Mouse (Mus musculus): ENCODE results near the gene Medag. TPM values are rescaled to one million over a fixed set of nuclear protein-coding genes. Genes with fewer than 3 reads are reported as not detected.

Medag gene
- polyA plus RNA-seq, 1 experiment: 0.37 TPM

DNA sequence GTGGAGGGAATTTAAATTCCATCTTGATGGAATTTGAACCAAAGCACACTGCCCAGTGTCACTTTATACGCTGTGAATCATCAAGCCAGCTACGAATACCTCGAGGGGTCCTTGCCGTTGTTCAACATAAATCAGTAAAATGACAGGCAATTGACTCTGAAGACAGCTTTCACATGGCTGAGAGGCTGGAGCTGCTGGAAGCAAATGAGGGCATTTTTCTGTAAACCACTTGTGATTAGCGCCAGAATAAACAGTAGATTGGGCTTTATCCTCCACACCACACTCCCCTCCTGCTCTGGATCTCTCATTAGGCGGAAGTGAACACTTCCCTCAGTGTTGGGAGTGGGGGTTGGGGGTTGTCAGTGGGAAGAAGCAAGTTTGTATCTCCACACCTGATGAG lies 34.3 kb upstream of the Medag start:
- Histone ChIP-seq H3K27ac (ENCODE audit: control insufficient read depth, insufficient read depth, low read depth, low read length) (no peak overlapping the region), H3K4me3 (ENCODE audit: control insufficient read depth, low read depth, low read length) (no peak overlapping the region), H3K27me3 (ENCODE audit: control insufficient read depth, insufficient read depth, low read length) (no peaks in the 10 kb centered on the region), H3K4me1 (ENCODE audit: control insufficient read depth, insufficient read depth, low read length) (no peaks in the 10 kb centered on the region), H3K36me3 (ENCODE audit: control insufficient read depth, insufficient read depth, low read length) (no peaks in the 10 kb centered on the region)
- TF ChIP-seq CTCF (IDR thresholded peaks at IDR 0.05; ENCODE audit: control insufficient read depth, insufficient read depth, insufficient replicate concordance, low read depth, low read length) (no peak), POLR2A (IDR thresholded peaks at IDR 0.05; ENCODE audit: control insufficient read depth, low read depth, low read length) (no peak)

DNA sequence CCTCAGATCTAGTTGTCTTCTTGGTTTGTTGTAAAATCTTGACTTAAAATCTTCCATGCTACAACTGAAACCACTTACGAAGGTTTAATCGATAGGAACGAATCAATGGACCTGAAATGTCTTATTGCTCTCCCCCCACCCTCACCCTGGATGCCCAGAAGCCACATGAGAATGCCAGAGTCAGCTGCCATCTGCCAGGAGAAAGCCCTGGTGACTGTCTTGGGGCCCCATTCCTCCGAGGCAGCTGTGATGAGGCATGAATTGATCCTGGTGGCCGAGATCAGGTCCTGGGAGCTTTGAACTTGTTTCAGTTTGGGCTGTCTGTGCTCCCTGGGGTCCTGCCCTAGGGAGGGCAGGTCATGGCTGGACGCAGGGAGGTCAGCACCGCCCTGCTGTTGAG lies 33.0 kb upstream of the Medag start:
- Histone ChIP-seq H3K4me1 (ENCODE audit: control insufficient read depth, insufficient read depth, low read length) (no peaks in the 10 kb centered on the region), H3K4me3 (ENCODE audit: control insufficient read depth, low read depth, low read length) (no peak overlapping the region), H3K36me3 (ENCODE audit: control insufficient read depth, insufficient read depth, low read length) (no peaks in the 10 kb centered on the region), H3K27me3 (ENCODE audit: control insufficient read depth, insufficient read depth, low read length) (no peaks in the 10 kb centered on the region), H3K27ac (ENCODE audit: control insufficient read depth, insufficient read depth, low read depth, low read length) (no peak overlapping the region)
- no peak for TF ChIP-seq CTCF (IDR thresholded peaks at IDR 0.05; ENCODE audit: control insufficient read depth, insufficient read depth, insufficient replicate concordance, low read depth, low read length)
- no peak for TF ChIP-seq POLR2A (IDR thresholded peaks at IDR 0.05; ENCODE audit: control insufficient read depth, low read depth, low read length)

DNA sequence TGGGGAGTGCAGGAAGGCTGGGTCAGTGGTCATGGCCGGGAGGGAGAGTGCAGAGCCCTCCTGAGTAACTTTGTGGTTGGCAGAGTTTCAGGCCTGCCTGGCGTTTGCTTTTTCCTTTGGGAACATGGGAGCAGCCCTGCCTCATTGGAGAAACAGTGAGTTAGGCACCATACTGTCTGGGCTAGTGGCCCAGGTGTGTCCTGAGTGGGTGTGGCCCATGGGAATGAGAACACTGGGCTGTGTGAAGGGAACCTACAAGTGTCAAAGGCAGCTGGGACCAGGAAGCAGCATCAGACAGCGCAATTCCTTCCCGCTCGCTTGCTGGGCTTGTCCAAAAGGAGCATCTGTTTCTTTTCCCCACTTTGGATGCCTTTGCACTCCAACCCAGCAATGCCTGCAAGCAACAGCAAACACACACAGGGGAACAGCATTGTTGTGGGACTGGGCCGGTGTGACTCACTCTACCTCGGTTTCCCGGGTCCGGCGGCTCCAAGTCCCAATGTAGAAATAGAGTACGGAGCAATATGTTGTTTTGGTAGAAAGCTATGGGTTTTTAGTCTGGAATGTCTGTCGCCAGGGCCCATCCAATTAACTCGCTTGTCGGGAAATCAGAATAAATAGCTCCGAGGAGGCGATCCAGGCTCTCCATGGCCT lies 32.3 kb upstream of the Medag start:
- H3K36me3 ChIP-seq (ENCODE audit: control insufficient read depth, insufficient read depth, low read length): no peaks in the 10 kb centered on the region
- no peak overlapping the region for H3K27ac ChIP-seq (ENCODE audit: control insufficient read depth, insufficient read depth, low read depth, low read length)
- H3K4me1 ChIP-seq (ENCODE audit: control insufficient read depth, insufficient read depth, low read length): no peaks in the 10 kb centered on the region
- H3K4me3 ChIP-seq (ENCODE audit: control insufficient read depth, low read depth, low read length): no peak overlapping the region
- TF ChIP-seq CTCF (IDR thresholded peaks at IDR 0.05; ENCODE audit: control insufficient read depth, insufficient read depth, insufficient replicate concordance, low read depth, low read length): no peak
- no peak for TF ChIP-seq POLR2A (IDR thresholded peaks at IDR 0.05; ENCODE audit: control insufficient read depth, low read depth, low read length)
- no peaks in the 10 kb centered on the region for H3K27me3 ChIP-seq (ENCODE audit: control insufficient read depth, insufficient read depth, low read length)

DNA sequence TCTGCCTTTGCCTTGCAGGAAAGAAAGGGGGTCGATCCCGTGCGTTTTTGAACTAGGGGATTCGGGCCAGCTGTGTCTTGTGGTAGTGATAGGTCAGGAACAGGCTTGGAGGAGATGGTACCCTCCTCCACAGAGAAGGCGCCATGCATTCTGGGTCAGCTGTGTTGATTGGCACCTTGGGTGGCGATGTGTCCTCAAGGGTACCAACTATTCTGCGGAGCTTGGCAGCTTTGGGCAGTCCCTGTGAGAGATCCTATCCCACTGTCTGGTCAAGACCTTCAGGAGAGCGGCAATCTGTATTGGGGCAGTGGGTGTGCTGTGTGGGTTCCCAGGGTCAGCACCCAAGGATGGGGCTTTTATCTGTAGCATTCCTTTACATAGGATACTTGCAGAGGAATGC lies 31.7 kb upstream of the Medag start:
- H3K36me3 ChIP-seq (ENCODE audit: control insufficient read depth, insufficient read depth, low read length): no peaks in the 10 kb centered on the region
- no peak for TF ChIP-seq POLR2A (IDR thresholded peaks at IDR 0.05; ENCODE audit: control insufficient read depth, low read depth, low read length)
- no peak for TF ChIP-seq CTCF (IDR thresholded peaks at IDR 0.05; ENCODE audit: control insufficient read depth, insufficient read depth, insufficient replicate concordance, low read depth, low read length)
- no peaks in the 10 kb centered on the region for H3K27me3 ChIP-seq (ENCODE audit: control insufficient read depth, insufficient read depth, low read length)
- H3K4me1 ChIP-seq (ENCODE audit: control insufficient read depth, insufficient read depth, low read length): no peaks in the 10 kb centered on the region
- no peak overlapping the region for H3K4me3 ChIP-seq (ENCODE audit: control insufficient read depth, low read depth, low read length)
- H3K27ac ChIP-seq (ENCODE audit: control insufficient read depth, insufficient read depth, low read depth, low read length): no peak overlapping the region

DNA sequence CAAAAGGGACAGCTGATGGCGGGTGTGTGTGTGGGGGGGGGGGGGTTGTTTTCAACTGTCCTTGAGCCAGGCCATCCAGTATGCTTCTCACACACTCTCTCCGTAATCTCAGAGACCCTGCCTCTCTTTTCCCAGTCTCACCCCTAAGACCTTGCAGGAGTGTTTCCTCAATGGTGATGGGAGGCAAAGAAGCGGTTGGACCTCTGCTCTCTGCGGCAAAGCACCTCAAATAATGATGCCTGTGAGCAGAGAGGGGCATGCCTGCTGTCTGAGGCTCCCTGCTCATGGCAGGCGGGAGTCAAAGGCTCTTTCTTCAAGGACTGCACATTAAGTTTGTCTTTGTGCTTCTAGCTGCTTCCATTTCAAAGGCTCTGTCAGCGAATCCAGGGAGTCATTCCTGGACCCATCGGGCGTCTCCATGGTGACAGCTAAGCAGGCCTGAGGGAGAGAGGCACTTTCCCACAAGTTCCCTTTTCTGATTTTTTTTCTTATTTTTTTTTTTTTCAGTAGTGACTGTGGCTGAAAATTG lies 31.1 kb upstream of the Medag start:
- H3K4me3 ChIP-seq (ENCODE audit: control insufficient read depth, low read depth, low read length): no peak overlapping the region
- no peak overlapping the region for H3K27ac ChIP-seq (ENCODE audit: control insufficient read depth, insufficient read depth, low read depth, low read length)
- H3K4me1 ChIP-seq (ENCODE audit: control insufficient read depth, insufficient read depth, low read length): no peaks in the 10 kb centered on the region
- H3K36me3 ChIP-seq (ENCODE audit: control insufficient read depth, insufficient read depth, low read length): no peaks in the 10 kb centered on the region
- no peaks in the 10 kb centered on the region for H3K27me3 ChIP-seq (ENCODE audit: control insufficient read depth, insufficient read depth, low read length)
- no peak for TF ChIP-seq CTCF (IDR thresholded peaks at IDR 0.05; ENCODE audit: control insufficient read depth, insufficient read depth, insufficient replicate concordance, low read depth, low read length)
- TF ChIP-seq POLR2A (IDR thresholded peaks at IDR 0.05; ENCODE audit: control insufficient read depth, low read depth, low read length): no peak

DNA sequence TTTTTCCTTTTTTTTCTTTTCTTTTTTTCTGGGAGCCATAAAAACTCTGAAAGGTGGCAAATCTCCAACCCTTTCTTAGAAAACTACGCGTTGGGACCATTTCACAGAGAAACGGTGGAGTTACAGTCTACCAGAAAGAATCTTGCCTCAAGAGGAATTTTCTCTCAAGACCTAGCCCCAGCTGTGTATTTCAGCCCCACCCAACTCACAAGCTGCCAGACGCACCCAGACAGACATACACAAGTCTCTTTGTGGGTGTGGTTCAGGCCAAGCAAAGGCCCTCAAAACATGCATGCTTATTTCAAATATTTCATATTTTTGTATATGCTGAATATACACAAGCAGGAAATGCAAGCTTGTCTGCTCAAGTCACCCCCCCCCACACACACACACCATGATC lies 29.6 kb upstream of the Medag start:
- no peaks in the 10 kb centered on the region for H3K36me3 ChIP-seq (ENCODE audit: control insufficient read depth, insufficient read depth, low read length)
- TF ChIP-seq POLR2A (IDR thresholded peaks at IDR 0.05; ENCODE audit: control insufficient read depth, low read depth, low read length) (no peak), CTCF (IDR thresholded peaks at IDR 0.05; ENCODE audit: control insufficient read depth, insufficient read depth, insufficient replicate concordance, low read depth, low read length) (no peak)
- no peak overlapping the region for H3K27ac ChIP-seq (ENCODE audit: control insufficient read depth, insufficient read depth, low read depth, low read length)
- no peak overlapping the region for H3K4me3 ChIP-seq (ENCODE audit: control insufficient read depth, low read depth, low read length)
- no peaks in the 10 kb centered on the region for H3K4me1 ChIP-seq (ENCODE audit: control insufficient read depth, insufficient read depth, low read length)
- H3K27me3 ChIP-seq (ENCODE audit: control insufficient read depth, insufficient read depth, low read length): no peaks in the 10 kb centered on the region

DNA sequence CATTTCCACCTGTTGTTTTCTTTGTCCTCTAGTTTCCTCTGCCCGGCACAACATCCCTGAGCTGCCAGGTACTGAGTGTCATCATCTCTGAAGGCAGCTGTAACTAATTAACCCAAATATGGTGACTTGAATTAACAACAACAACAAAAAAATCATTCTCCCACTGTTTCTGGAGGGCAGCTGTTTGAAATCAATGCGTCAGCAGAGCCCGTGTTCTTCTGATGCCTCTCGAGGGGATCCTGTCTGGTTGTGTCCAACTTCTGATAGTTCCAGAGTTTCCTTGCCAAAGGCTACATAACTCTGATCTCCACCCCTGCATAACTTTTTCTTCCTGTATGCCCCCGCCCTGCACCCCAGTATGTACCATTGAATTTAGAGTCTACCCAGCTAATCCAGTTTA lies 28.9 kb upstream of the Medag start:
- Histone ChIP-seq H3K4me3 (ENCODE audit: control insufficient read depth, low read depth, low read length) (no peak overlapping the region), H3K27ac (ENCODE audit: control insufficient read depth, insufficient read depth, low read depth, low read length) (no peak overlapping the region), H3K4me1 (ENCODE audit: control insufficient read depth, insufficient read depth, low read length) (no peaks in the 10 kb centered on the region), H3K27me3 (ENCODE audit: control insufficient read depth, insufficient read depth, low read length) (no peaks in the 10 kb centered on the region), H3K36me3 (ENCODE audit: control insufficient read depth, insufficient read depth, low read length) (no peaks in the 10 kb centered on the region)
- TF ChIP-seq CTCF (IDR thresholded peaks at IDR 0.05; ENCODE audit: control insufficient read depth, insufficient read depth, insufficient replicate concordance, low read depth, low read length) (no peak), POLR2A (IDR thresholded peaks at IDR 0.05; ENCODE audit: control insufficient read depth, low read depth, low read length) (no peak)
